Mouse (Mus musculus) neural tube, embryonic 10.5 days (tissue): ENCODE measurements around the gene Nacc2.

Experiments
- DNase-seq: peaks from one replicate; pipeline ENCODE4 v3.0.0-alpha.2; 2017; ENCODE audit warnings: low spot score; ENCODE audit errors: extremely low spot score

The Nacc2 gene

DNA sequence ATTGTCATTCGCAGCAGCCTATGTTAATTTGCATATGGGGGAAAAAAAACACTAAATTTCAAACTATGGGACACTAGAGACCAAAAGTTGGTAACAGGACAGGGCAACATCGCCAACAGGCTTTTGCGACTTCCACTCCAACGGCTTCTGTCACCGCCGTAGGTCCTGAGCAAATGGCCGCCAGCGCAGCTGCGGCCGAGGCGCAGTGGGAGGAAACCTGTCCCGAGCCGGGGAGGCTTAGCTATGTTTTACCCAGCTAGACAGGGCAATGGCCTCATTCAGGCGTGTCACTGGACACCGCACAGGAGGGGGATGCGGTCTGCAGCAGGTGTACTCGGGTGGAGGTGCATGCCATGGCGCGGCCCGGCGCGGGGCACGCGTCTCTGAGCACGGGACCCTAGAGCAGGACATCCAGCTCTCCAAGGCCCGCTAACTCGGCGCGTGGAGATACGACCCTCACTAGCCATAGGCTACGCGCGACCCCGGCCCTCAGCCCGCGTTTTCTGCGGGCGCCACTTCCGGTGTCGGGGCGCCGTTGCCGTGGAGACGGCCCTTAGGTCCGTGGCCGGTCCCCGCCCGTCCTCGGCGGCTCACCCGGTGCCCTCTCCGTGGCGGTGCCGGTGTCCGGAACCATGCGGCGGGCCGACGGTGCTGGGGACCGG is 16.7 kb upstream of the Nacc2 start:
- no peak for DNase-seq

DNA sequence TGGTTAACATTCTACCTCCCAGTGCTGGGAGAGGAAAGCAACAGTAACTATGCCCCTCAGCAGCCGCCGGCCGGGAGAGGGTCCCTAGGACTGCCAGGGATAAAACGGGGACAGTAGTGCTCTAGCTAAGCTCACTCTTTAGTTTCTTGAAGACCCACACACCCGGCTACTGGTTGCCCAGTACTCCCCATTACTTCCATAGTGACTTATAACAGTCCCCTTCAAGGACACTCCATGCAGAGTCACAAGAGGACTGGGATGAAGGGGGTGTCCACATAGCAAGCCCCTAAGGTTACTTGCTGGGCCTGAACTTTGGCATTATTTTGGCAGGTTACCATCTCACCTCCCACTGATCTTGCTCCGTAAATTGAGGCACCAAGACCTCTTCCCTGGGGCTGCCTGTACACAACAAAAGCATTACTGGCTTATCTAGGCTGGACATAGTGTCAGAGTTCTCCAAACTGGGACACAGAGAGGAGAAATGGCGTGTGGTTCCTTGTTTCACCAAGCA is 16.1 kb upstream of the Nacc2 start:
- peak; percentile 24 for DNase-seq

DNA sequence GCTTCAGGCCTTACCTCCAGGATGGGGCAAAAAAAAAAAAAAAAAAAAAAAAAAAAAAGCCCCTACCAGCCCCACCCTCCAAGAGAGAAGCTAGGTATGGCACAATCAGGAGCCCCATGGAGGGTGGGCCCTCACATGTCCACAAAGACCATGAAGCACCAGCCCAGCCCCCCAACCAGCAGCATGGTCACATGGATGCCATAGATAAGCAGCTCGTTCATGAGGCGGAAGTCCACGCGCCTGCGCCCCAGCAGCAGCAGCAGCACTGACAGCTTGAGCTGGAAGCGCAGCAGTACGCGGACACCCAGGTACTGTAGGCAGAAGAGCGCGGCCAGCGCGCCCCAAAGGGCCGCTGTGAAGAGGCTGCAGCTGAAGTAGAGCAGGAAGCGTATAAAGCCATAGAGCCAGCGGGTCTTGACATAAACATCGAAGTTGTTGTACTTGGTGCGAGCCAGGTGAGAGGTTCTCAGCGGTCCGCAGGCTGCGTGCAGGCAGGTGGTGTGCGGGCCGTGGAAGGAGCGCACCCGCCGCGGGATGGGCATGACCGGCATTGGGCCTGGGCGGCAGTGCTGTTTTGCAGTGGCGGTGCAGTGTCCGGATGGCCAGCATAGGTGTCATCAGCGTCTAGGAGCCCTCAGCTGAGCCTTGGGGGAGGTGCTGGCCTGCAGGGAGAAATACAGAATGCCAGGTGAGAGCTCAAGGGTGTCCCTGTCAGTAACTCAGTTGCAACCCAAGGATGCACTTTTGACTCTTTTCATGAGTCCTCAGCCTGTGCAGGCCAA is 15.4 kb upstream of the Nacc2 start:
- no peak for DNase-seq

DNA sequence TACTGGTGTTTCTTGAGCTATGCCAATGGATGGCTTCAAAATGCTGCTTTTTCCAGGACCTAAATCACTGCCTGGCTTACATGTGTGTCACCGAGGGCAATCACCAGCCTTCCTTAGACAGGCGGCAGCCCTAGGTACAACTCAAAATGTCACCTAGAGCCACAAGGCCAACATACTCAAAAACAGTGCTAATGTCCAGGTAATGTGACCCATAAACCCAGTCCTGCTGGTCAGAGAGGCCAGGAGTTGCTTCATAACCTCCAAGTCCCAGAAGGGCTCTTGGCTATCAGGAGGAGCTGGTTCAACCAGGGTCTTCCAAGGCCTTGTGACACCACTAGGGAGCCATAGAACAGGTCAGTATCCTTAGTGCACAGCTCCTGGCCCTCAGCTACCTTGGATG is 11.6 kb upstream of the Nacc2 start:
- DNase-seq: no peak

DNA sequence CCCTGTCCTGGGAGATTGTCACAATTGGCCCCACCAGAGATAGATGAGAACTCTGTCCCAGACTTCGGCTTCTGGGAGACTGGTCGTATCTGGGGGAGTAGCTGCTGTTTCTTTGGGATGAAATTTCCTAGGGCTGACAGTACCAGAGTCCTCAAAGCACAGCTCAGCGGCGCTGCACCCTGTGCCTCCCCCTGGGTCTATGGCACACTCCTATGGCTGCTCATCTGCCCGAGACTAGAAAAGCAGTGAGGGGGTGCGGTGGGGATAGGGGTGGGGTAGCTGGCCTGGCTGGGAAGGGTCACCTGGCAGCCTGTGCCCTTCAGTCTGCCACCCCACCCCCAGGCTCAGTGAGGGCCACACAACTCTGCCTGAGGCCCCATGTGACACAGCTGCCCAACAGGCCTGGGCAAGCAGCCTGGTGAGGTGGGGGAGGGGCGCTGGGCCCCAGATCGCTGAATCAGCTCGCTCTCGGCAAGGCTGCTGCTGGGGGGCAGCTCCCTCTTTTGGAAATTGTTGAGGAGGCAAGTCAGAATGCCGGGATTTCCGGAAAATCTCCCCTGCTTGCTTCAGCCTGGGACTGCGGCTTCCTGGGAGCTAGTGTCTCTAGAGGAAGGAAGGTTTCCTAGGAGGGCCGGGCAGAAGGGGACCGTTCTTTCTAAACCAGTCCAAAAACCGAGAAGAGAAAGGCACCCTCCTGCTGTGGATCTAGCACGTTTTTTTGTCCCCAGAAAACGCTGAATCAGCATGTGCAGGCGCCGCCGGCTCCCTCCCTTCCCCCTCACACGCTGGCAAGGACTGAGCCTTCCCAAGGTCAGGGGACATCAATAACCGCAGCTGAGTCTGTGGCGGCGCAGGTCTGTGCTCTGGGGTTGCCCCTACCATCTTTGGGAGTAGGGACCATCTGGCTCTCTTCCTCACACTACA is 9.9 kb upstream of the Nacc2 start:
- DNase-seq: peak; percentile 85

DNA sequence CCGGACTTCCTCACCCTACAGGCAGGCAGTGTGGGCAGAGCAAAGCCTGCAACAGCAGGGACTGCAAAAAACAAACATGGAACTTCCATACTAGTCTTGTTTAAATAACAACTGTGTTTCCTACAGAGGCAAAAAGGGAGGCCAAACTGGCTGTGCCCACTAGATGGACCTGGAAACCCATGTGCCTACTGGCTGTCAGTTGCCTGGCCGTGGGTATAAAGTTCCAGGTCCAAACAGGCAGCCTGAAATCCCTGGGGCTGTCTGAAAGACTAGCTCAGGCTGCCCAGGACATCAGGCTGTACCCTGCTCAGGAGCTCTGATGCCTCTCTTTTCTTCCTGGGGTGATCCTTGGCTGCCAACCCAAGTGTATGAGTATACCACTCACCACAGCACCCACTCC is 8.3 kb upstream of the Nacc2 start:
- DNase-seq: no peak

DNA sequence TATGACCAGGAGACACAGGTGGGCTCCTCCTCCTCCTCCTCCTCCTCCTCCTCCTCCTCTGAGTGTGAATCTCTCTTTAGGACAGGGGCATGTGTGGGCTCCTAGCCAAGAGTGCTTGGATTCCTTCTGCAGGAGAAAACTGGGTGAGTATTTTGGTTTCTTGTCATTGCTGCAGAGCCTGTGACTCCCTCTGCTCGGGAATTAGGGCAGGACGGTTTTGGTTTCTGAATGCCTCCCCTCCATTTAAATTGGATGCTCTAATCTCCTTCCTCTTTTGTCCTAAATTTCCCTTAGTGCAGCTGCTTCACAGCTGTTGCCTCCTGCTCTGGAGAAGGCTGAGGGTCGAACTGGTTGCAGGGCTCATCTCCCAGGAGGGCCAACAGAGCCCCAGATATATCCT is 6.9 kb upstream of the Nacc2 start:
- DNase-seq: no peak

DNA sequence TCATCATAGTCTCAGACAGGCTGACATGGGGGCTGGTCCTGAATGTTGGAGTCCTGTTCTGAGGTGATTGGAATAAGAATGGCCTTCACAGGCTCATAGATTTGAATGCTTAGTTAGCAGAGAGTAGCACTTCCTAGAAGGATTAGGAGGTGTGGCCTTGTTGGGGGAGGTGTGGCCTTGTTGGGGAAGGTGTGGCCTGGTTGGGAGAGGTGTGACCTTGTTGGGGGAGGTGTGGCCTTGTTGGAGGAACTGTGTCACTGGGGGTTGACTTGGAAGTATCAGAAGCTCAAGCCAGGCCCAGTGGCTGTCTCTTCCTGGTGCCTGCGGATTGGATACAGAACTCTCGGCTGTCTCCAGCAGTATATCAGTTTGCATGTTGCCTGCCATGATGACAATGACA is 6.3 kb upstream of the Nacc2 start:
- DNase-seq: no peak

DNA sequence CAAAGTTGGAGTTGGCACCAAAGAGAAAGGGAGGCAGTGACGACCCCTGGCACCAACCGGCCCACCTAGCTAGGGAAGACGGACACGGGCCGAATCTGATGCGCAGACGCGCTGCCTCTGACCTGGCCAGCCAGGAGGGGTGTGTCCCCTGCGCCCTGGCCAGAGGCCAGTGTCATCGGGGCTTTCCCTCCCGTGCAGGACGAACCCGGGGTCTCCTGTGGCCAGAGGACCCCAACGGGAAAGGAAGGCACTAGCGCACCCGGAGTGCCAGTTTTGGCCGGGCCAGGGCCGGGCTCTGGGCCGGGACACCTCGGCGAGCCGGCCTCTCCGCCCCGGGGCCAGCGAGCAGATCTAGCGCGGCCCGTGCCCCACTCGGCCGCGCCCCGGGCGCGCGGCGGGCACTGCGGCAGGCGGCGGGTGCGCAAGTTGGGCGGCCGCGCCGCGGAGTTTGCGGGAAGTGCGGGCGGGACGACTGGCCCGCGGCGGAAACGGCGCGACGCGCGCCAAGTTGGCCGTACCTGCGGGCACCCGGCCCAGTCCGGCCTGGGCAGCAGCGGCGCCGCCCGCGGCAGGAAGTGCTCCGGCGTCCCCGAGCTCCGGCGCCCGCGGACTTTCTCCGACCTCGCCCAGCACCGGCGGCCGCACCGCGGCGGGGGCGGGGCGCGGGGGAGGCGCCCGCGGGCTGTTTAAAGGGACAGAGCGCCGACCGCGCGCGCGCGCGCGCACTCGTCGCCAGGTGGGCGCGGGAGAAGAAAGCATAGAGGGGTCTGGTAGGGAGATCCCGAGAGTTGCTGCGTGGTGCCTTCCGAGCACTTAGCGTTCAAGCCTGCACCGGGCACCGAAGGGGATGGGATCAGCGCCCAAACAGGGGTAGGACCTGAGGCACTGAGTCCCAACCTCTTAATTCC is 595 bp downstream of the Nacc2 start:
- peak; percentile 59 for DNase-seq

DNA sequence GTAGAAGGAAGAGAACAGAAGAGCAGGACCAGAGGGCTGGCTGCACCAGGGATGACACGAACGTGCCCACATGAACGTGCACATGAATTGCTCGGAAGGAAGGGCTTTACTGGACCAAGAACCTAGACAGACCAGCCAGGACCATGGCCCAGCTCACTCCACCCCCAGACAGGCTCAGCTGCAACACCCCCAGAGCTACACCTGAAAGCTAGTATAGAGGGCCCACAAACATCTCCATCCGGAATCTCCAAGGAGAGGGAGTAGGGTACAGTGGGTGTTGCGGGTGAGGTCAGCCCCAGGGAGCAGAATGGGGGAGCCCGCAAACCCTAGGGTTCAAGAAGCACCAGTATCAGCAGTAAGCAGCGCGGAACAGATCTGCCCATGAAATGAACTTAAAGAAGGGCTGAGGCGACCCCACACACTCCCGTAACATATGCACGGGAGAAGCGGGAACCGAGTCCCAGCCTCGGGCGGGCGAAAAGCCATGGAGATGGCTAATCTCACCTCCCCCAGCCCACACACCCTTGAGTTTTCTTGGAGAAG is 1.4 kb downstream of the Nacc2 start:
- no peak for DNase-seq

DNA sequence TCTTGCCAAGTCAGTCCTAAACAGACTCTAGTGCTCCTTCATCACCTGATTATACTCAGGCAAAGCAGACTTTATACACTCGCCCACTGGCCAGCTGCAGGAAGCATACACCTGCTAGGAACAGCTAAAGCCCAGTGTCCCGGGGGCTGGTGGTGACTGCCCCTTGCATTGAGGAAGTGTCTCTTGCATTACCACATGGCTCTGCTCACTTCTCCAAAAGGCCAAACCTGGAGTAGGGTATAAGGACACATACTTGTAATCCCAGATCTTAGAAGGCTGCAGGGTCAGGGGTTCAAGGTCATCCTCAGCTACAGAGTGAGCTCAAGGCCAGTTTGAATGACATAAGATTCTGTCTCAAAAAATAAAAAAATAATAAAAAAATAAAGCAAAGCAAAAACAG is 3.4 kb downstream of the Nacc2 start:
- DNase-seq: no peak

DNA sequence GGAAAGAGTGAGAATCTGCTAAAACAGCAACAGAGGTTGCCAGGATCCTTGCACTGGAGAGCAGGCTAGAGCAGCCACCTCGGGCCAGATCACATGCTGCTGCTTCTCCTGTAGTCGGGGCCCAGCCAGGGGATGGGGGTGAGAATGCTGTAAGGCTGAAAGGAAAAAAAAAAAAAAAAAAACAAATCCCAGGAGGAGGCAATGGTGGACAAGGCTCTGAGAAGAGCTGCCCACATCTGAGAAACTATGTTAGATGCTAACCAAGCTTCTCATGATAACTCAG is 3.8 kb downstream of the Nacc2 start:
- DNase-seq: no peak

DNA sequence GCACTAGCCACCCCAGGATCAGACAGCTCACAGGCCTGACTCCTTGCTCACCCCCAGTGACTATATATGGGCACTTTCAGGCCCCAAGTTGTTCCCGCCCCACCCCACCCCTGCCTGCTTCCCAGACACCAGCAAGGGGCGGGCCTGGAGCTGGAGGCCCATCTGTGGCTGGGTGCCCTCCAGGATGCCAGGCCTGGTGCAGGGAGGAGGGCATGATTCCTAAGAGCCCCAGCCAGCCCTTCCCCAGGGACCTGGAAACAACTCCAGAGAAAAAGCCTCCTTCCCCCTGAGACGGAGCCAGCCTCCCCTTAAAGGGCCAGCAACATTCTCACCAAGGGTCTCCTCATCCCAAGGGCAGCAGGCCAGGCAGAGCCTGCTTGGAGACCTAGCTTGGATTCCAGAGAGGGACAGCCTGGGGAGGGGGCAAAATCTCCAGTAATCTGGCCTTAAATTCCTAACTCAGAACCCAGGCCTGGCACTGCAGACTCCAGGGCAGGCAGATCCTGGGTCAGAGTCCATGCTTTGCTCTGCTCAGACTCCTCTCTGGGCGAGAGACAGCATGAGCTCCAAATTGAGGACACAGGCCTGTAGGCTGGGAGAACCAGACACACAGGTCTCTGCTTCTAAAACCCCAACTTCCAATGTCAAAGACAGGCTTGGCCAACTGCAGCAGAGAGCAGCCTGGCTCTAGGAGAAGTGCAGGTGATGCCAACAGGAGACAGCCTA is 4.3 kb downstream of the Nacc2 start:
- no peak for DNase-seq

DNA sequence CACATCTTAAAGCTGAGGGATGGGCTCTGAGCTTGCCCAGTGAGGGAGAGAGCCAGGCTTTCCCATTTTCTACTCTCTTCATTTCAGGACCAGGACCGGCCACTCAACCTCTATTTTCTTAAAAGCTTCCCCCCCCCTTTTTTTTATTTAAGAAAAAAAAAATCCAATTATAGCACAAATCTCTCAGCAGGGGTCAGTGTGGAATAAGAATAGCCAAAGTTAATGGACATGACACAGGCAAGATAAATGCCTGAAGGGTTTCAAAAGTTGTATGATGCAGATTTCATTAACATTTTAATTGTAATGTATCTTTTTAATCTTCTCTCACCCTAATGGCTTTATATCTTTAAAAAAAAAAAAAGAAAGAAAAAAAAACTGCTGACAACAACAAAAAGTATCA is 5.4 kb downstream of the Nacc2 start:
- DNase-seq: no peak

DNA sequence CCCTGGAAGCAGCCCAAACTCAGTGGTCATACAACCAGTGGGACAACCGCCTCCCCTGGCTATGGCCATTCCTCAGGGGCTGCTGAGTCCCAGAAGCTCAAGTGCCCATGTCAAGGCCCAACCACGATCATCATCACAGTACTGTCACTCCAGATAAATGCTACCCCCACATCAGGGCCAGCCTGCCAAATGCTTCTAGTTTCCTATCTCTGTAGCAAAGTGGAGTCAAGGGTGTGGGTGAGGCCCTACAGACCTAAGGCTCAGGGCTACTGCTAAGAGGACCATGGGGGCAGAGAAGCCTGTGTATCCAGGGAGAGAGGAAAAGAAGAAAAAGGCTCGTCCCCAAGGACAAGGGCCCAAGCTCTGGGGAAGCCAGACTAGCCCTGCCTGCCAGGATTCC is 6.5 kb downstream of the Nacc2 start:
- DNase-seq: no peak

DNA sequence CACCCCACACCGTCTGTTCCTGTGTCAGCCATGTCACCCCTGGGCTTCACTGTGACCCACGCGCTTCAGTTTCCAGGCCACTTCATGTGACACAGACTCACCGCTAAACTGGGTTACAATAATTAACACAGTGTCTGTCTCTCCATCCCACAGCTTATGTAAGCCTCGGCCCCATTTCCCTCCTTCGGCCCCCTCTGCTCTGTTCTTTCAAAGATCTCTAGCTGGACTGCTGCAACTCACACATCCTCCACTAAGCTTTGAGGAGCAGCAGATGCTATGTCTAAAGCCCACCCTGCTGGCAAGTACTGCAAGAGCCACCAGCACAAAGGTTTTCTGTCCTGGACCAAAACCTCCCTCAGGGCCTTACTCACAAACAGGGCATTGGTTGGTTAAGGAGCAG is 7.8 kb downstream of the Nacc2 start:
- DNase-seq: no peak

DNA sequence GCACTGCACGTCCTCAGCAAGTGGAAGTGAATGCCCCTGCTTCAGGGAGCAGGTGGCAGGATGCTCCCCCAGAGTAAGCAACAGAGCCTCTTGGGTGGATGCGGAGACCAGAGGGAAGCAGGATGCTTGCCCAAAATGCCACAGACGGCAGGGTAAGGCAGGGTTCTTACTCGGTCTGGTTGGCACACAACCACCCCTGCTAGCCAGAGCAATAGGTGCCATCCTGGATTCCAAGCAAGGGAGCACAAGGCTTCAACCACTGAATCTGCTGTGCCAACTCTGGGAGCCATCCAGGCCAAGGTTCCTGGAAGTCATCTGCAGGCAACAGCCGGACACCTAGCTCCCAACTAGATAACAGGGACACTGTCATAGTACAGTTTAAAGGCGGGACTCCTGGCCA is 14.8 kb downstream of the Nacc2 start:
- DNase-seq: no peak

DNA sequence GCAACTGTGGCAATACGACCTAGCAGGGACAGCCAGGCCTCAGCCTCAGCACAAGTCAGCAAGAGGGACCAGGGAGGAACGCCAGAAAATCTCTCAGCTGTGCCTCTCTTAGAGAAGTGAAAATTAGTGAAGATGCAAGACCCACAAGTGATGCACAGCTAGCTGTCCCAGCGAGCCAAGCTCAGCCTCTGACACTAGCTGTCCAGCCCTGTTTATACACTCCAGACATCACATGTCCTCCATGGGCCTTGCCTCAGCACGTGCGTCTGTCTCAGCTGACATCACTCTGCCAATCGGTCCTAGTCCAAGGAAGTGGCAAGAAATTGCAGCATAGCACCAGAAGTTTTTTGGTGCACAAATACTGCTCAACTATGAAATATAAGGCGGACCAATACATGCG is 16.0 kb downstream of the Nacc2 start:
- DNase-seq: no peak

DNA sequence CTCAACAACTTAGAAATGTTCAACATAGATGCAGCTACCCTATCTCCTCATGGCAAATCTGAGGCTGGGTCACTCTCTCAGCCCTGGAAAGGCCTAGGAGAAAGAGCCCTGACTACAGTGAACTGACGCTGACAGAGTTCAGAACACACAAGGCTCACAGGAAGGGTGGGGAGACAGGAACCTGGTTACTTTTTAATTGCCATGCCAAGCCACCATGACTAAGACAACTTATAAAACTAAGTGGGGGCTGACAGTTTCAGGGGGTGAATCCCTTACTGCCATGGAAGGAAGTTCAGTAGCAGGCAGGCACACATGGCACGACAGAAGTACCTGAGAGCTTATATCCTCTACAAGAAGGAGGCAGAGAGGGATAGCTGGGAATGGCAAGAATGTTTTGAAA is 16.8 kb downstream of the Nacc2 start:
- no peak for DNase-seq

DNA sequence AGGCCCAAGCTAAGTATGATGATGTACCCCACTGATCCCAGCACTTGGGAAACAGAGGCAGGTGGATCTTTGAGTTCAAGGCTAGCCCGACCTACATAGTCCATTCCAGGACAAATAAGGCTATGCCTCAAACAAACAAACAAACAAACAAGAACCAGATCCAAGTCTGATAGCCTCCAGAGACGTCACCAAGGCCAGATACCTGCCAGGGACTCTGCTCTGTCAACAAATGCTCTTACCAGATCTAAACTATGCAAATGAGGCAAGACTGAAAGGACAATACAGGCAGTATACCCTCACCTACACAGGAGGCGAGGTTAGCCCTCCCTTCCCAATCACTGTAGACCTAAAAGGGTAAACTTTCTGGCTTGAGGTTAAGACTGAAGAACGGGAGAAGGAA is 22.7 kb downstream of the Nacc2 start:
- no peak for DNase-seq
